Mouse (Mus musculus) spleen, adult 12 weeks (tissue): ENCODE measurements at regions not wholly inside any gene's neighbourhood (a gene's known extent, or its start where the extent isn't known, plus 50 kb on each side); places are given as distances from the start of the nearest gene placed in this dataset.

Experiments used
- DNase-seq: peaks from one replicate; pipeline ENCODE4 v3.0.0; 2022; ENCODE audit warnings: low spot score

- DNase-seq, result no peak
Measured at GRCm38 (mm10) chr6:11796361-11796760, 110.9 kb downstream of the Ndufa4 start.

DNA sequence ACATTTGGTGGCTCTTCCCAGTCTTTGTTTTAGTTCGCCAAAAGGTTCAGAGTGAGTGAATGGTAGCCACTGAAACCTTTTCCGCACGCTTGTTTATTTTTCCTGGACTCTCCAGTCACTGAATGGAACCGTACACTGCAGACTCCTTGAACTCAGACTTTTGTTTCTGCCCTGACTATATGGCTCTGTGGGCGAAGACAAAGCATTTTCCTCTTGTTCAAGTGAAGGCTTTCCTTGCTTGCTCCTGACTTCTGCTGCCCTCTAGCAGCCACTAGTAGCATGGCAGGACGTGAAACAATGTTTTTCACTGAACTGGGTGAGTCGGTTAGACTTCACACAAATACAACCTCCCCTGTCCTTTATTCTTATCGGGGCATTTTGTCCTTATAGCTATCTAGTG is 113.9 kb downstream of the Ndufa4 start:
- DNase-seq, result peak; percentile 1

- DNase-seq, result no peak
Measured at GRCm38 (mm10) chr6:11792186-11792585, 115.1 kb downstream of the Ndufa4 start.

- no peak for DNase-seq
Measured at GRCm38 (mm10) chr6:11791056-11791455, 116.2 kb downstream of the Ndufa4 start.

GRCm38 (mm10) chr6:11773992-11774391 is 133.3 kb downstream of the Ndufa4 start:
- DNase-seq, result no peak

- no peak for DNase-seq
Measured at GRCm38 (mm10) chr6:11762912-11763311, 144.4 kb downstream of the Ndufa4 start.

DNA sequence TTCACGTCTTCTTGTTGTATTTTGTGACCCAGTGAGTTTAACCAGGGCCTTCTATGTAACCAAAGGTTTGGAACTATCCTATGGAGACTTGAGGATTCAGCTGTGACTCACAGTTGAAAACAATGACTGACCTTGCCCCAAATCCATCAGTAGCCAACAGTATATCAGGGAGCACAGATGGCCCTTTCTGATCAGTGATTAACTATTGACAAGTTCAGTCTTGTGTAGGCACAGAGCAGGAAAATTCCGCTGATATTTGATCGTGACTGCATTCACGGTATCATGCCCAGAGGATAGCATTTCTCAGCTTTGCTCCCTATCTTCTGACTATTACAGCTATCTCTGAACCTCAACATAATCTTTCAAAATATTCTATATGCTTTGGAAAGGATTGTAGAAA is 169.6 kb downstream of the Ndufa4 start:
- no peak for DNase-seq

DNA sequence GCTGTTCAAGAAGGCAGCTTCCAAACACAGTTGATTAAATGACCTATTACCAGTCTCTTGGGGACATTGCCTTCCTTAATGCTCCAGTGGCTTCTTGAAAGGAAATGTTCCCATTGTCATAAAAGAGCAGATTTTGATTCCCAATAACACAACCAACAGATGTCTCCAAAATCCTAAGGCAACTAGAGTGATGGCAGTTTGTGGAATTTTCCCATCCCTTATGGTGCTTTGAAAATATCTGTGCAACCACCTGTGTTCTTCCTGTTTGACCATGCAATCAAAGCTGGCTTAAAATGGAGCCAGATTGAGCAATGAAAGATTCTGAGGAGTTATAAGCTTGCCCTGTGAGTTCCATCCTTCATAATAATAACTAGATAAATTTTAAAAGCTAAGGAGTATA is 176.2 kb downstream of the Ndufa4 start:
- DNase-seq, result no peak

DNA sequence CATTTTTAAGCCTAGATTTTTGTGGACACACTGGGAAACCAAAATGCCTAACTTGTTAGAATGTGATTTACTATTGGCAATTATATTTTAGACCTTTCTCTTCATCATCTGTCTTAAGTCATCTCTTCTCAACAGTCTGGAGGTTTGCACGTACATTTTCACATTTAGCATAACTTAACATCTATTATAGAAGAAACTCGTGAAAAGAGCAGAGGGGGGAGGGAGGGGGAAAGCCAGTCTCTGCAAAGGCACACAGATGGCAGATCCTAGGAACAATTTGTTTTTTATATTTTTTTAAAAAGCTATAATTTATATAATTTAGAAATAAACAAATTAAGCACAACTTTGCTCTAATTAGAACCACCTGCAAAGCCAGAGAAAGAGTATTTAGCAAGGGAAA is 176.6 kb downstream of the Ndufa4 start:
- DNase-seq, result no peak

- DNase-seq, result no peak
Measured at GRCm38 (mm10) chr6:11727806-11728205, 179.5 kb downstream of the Ndufa4 start.

- peak; percentile 50 for DNase-seq
Measured at GRCm38 (mm10) chr6:11727370-11727769, 179.9 kb downstream of the Ndufa4 start.

GRCm38 (mm10) chr6:11723519-11723918 is 183.8 kb downstream of the Ndufa4 start:
- DNase-seq, result no peak

GRCm38 (mm10) chr6:11720274-11720673 is 187.0 kb downstream of the Ndufa4 start:
- DNase-seq, result no peak

DNA sequence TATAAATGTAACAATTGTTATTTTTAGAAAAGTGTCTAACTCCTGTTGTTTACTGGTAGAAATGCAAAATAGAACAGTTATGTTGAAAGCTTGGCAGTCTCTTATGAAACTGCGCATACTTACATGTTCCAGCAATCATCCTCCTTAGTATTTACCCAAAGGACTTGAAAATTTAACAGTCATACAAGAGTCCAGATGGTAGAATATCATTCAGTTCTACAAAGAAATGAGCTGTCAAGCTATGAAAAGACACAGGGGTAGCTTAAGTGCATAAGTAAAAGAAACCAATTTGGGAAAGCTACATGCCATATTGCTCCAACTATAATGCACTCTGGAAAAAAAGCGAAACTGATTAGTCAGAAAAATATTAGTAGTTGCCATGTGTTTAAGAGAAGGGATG is 196.7 kb downstream of the Ndufa4 start:
- no peak for DNase-seq

- peak; percentile 16 for DNase-seq
Measured at GRCm38 (mm10) chr6:11709465-11709864, 197.8 kb downstream of the Ndufa4 start.
